ENCODE assay signal across 8 mouse cellular contexts in the genomic region with DNA sequence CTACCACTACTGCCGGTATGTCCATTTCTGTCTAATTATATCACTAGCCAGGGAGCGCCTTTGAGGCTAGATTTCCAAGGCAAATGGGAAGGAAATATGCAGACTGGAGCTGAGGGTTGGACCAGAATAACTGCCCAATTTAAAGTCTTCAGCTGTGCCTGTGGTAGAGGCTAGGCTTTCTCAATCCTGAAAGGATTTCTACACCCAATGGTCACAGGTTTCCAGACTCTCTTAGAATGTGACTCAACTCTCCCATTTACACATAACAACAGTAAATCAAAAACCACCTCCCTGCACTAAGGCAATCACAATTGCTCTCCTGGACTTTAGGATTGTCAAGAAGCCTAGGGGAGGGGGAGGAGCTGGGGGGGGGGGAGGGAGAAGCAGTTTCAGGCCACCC. TPM values are rescaled to one million over a fixed set of nuclear protein-coding genes. Genes with fewer than 3 reads are reported as not detected.
A peak's percentile ranks its signal among the peaks of the same experiment; 100 is the strongest.
DNase-seq lines count a peak whose midpoint lies in the region; ATAC-seq and TF ChIP-seq lines count a peak whose summit lies in the region.

No protein-coding gene starts in this region.

- no peak for DNase-seq in heart, postnatal 0 days (ENCODE audit: low spot score)
- no peak for DNase-seq in layer of hippocampus, postnatal 10 days (ENCODE audit: low spot score in 2 of 2)

- no peak for TF ChIP-seq POLR2A in cortical plate, adult 2 months (IDR thresholded peaks at IDR 0.05; ENCODE audit: extremely low read depth, insufficient read depth, low read length)
- no peak for TF ChIP-seq POLR2A in small intestine, adult 2 months (IDR thresholded peaks at IDR 0.05; ENCODE audit: low read depth, low read length)

- peak; percentile 15; the same call in 1 of the 2 replicates for ATAC-seq in heart, postnatal 0 days (ENCODE audit: insufficient read depth, low read depth)
- ATAC-seq in liver, embryonic 12.5 days: no peak; the same call in 1 of the 2 replicates
- ATAC-seq in monocyte, adult 5-6 weeks (replicated peaks; ENCODE audit: insufficient number of reproducible peaks, low FRiP score, low TSS enrichment, poor library complexity, severe bottlenecking): no peak
- no peak for ATAC-seq in inflammation-experienced regulatory T-cells, adult 6 months

- peaks cover 25% of the 10 kb centered on the region for H3K27me3 ChIP-seq in E14TG2a.4 (ENCODE audit: insufficient read depth, low read length)
- H3K27me3 ChIP-seq in heart, postnatal 0 days (ENCODE audit: control insufficient read depth, insufficient read depth, low read length): no peaks in the 10 kb centered on the region
- no peaks in the 10 kb centered on the region for H3K27me3 ChIP-seq in liver, embryonic 12.5 days (replicated peaks)
- no peaks in the 10 kb centered on the region for H3K27me3 ChIP-seq in small intestine, adult 2 months (ENCODE audit: control insufficient read depth, insufficient read depth, low read length)

- H3K36me3 ChIP-seq in E14TG2a.4 (ENCODE audit: insufficient read depth, low read length): no peaks in the 10 kb centered on the region
- no peaks in the 10 kb centered on the region for H3K36me3 ChIP-seq in heart, postnatal 0 days (replicated peaks; ENCODE audit: control insufficient read depth, insufficient read depth, low read length)
- no peaks in the 10 kb centered on the region for H3K36me3 ChIP-seq in liver, embryonic 12.5 days
- no peaks in the 10 kb centered on the region for H3K36me3 ChIP-seq in small intestine, adult 2 months (ENCODE audit: control insufficient read depth, insufficient read depth, low read length)

- 0 out of 2 replicates have a peak, but pooled peaks cover 4% of the 10 kb centered on the region for H3K4me1 ChIP-seq in E14TG2a.4 (replicated peaks; ENCODE audit: low read depth, low read length)
- no peaks in the 10 kb centered on the region; the same call in 1 of the 2 replicates for H3K4me1 ChIP-seq in cortical plate, adult 2 months (ENCODE audit: control insufficient read depth, insufficient read depth, low read length)
- peaks cover 26% of the 10 kb centered on the region for H3K4me1 ChIP-seq in heart, postnatal 0 days (ENCODE audit: control insufficient read depth, insufficient read depth)
- H3K4me1 ChIP-seq in liver, embryonic 12.5 days: peaks cover 8% of the 10 kb centered on the region
- peaks cover 9% of the 10 kb centered on the region for H3K4me1 ChIP-seq in small intestine, adult 2 months (ENCODE audit: control insufficient read depth, insufficient read depth, insufficient read length, low read length)

- no peak for TF ChIP-seq CTCF in E14TG2a.4 (conservative IDR thresholded peaks at IDR 0.05; ENCODE audit: low read length)
- no peak for TF ChIP-seq CTCF in cortical plate, adult 2 months (IDR thresholded peaks at IDR 0.05; ENCODE audit: extremely low read depth, insufficient read depth, low read length)
- TF ChIP-seq CTCF in heart, postnatal 0 days (IDR thresholded peaks at IDR 0.05; ENCODE audit: low read depth): no peak
- no peak for TF ChIP-seq CTCF in small intestine, adult 2 months (IDR thresholded peaks at IDR 0.05; ENCODE audit: extremely low read depth, insufficient read length, insufficient replicate concordance, low read depth, low read length)

- H3K9me3 ChIP-seq in E14TG2a.4 (ENCODE audit: low read length): no peaks in the 10 kb centered on the region
- no peaks in the 10 kb centered on the region for H3K9me3 ChIP-seq in heart, postnatal 0 days (replicated peaks; ENCODE audit: control insufficient read depth, low read length)
- H3K9me3 ChIP-seq in liver, embryonic 12.5 days (replicated peaks): no peaks in the 10 kb centered on the region

- no peak for TF ChIP-seq EP300 in heart, postnatal 0 days (IDR thresholded peaks at IDR 0.05; ENCODE audit: low read depth)

- H3K27ac ChIP-seq in cortical plate, adult 2 months (ENCODE audit: insufficient read depth, low read length): no peak overlapping the region
- peak overlapping the region; percentile 90 for H3K27ac ChIP-seq in heart, postnatal 0 days (ENCODE audit: low read depth)
- no peak overlapping the region for H3K27ac ChIP-seq in liver, embryonic 12.5 days
- peak overlapping the region; percentile 80 for H3K27ac ChIP-seq in small intestine, adult 2 months (ENCODE audit: insufficient read depth, low read depth, low read length)

- 12% methylated on average over 2 of the region's 2 CpGs for WGBS in heart, postnatal 0 days
- 76% methylated on average over 2 of the region's 2 CpGs for WGBS in liver, embryonic 12.5 days (ENCODE audit: insufficient replicate concordance)
- WGBS in small intestine, adult 2 months: 15% methylated on average over 2 of the region's 2 CpGs

- H3K9ac ChIP-seq in heart, postnatal 0 days (replicated peaks; ENCODE audit: low read depth, low read length): peak overlapping the region; percentile 68
- peak overlapping the region; percentile 61; the same call in 1 of the 2 replicates for H3K9ac ChIP-seq in liver, embryonic 12.5 days

- peak overlapping the region; percentile 80 for H3K4me3 ChIP-seq in E14TG2a.4 (replicated peaks; ENCODE audit: low read length)
- H3K4me3 ChIP-seq in cortical plate, adult 2 months (ENCODE audit: insufficient read depth, low read length): peak overlapping the region; percentile 90
- H3K4me3 ChIP-seq in heart, postnatal 0 days (ENCODE audit: low read depth, low read length): peak overlapping the region; percentile 74
- peak overlapping the region; percentile 62 for H3K4me3 ChIP-seq in liver, embryonic 12.5 days
- H3K4me3 ChIP-seq in small intestine, adult 2 months (ENCODE audit: low read depth, low read length): peak overlapping the region; percentile 95

- peak overlapping the region; percentile 79 for H3K4me2 ChIP-seq in heart, postnatal 0 days (ENCODE audit: low read depth, low read length)
- peak overlapping the region; percentile 78 for H3K4me2 ChIP-seq in liver, embryonic 12.5 days

RNA-seq across cellular contexts. Expression of gene Snx7, which starts 0.6 kb away (rescaled TPM):
- polyA plus RNA-seq in cortical plate, adult 2 months (2012; rRNA removed): 14.8 and 16.1 TPM in 2 replicates
- 19.3 and 35.7 TPM in 2 replicates for total RNA-seq in heart, postnatal 0 days (2014; rRNA removed; ENCODE audit: low replicate concordance)
- polyA plus RNA-seq in heart, postnatal 0 days (2015; fragmentation: Nextera tagmentation; extraction: Ambion mirVana): 26.7 and 28.5 TPM in 2 replicates
- polyA plus RNA-seq in liver, embryonic 12.5 days (2016; fragmentation: Nextera tagmentation; extraction: Ambion mirVana): 13.8 and 15.3 TPM in 2 replicates
- polyA plus RNA-seq in small intestine, adult 2 months (2012; rRNA removed): 13.5 and 50.6 TPM in 2 replicates
- total RNA-seq in monocyte, adult 5-6 weeks (2017): 1.6 to 2.8 TPM in 2 of 3 replicates, not detected in the other
- total RNA-seq in layer of hippocampus, postnatal 10 days (2021): 10 to 100 TPM; 32.0 to 34.9 TPM
- under 1 TPM in 2 of 3 experiments, not detected in 1; 0.21 to 0.25 TPM for polyA plus RNA-seq in inflammation-experienced regulatory T-cells, adult 6 months (2017; shearing (Covaris generic))

Comparison
In these comparisons a context has a peak if more than half of its experiments do, and no peak if none do; other contexts are left out.
1. H3K27ac ChIP-seq: peak in heart, postnatal 0 days (single experiment) and small intestine, adult 2 months (single experiment); none in cortical plate, adult 2 months (single experiment) and liver, embryonic 12.5 days (single experiment).
2. RNA of gene Snx7, which starts 0.6 kb away (polyA plus RNA-seq): 13.5 to 50.6 TPM in small intestine, adult 2 months, 26.7 to 28.5 TPM in heart, postnatal 0 days, 13.8 to 15.3 TPM in liver, embryonic 12.5 days and 14.8 to 16.1 TPM in cortical plate, adult 2 months; 0.21 to 0.25 TPM in inflammation-experienced regulatory T-cells, adult 6 months; every median in the first group is over 10 times any median in the second.
3. Peak in every context shown above with its lines, with median percentiles within 50 percentile points of each other: H3K4me3 ChIP-seq.